Mouse (Mus musculus) hindbrain, postnatal 0 days (tissue): ENCODE measurements at regions not wholly inside any gene's neighbourhood (a gene's known extent, or its start where the extent isn't known, plus 50 kb on each side); places are given as distances from the start of the nearest gene placed in this dataset.

Experiments used
- ATAC-seq: fragments of 200-750 bp; cut with Nextera tagmentation; 2 replicates; pipeline ENCODE4 v1.8.0; 2017; ENCODE audit warnings: mild to moderate bottlenecking, moderate TSS enrichment, moderate library complexity
- DNase-seq: peaks from one replicate; pipeline ENCODE4 v3.0.0-alpha.2; 2015; ENCODE audit warnings: low spot score
- H3K27ac ChIP-seq: fragments of 300-500 bp; sonication (generic); 2 replicates; pipeline ENCODE4 v1.5.1; 2014; ENCODE audit warnings: mild to moderate bottlenecking
- H3K27me3 ChIP-seq: fragments of 300-500 bp; sonication (generic); 2 replicates; pipeline ENCODE4 v1.6.1; 2014; ENCODE audit warnings: low read length, mixed read lengths; ENCODE audit not compliant: insufficient read depth
- H3K36me3 ChIP-seq: fragments of 300-500 bp; sonication (generic); 2 replicates; pipeline ENCODE4 v1.6.1; 2014; ENCODE audit warnings: low read length, mixed read lengths; ENCODE audit not compliant: insufficient read depth
- H3K4me1 ChIP-seq: fragments of 300-500 bp; sonication (generic); 2 replicates; pipeline ENCODE4 v1.6.1; 2014; ENCODE audit warnings: antibody characterized with exemption, low read length, mixed read lengths; ENCODE audit not compliant: insufficient read depth
- H3K4me2 ChIP-seq: fragments of 300-500 bp; sonication (generic); 2 replicates; pipeline ENCODE4 v1.6.1; 2014; ENCODE audit warnings: low read depth, mild to moderate bottlenecking, low read length, moderate library complexity, mixed read lengths
- H3K4me3 ChIP-seq: fragments of 300-500 bp; sonication (generic); 2 replicates; pipeline ENCODE4 v1.5.1; 2014; ENCODE audit warnings: low read length
- H3K9ac ChIP-seq: fragments of 300-500 bp; sonication (generic); replicated peaks from 2 replicates; pipeline ENCODE4 v1.6.1; 2014; ENCODE audit warnings: mild to moderate bottlenecking, low read length, moderate library complexity, mixed read lengths
- H3K9me3 ChIP-seq: fragments of 300-500 bp; sonication (generic); 2 replicates; pipeline ENCODE4 v1.6.1; 2016; ENCODE audit warnings: low read length, mixed read lengths
- CTCF ChIP-seq: IDR thresholded peaks from 2 replicates; pipeline ENCODE4 v1.5.1; 2016; ENCODE audit warnings: antibody characterized with exemption, control low read depth, low read depth
- WGBS: fragments of 180-500 bp; shearing (Covaris S2); extraction: QIAGEN DNeasy Blood & Tissue Kit; methylation state at CpG from one replicate; pipeline ENCODE4 v1.1.7; 2014; 5-methylcytosine and 5-hydroxymethylcytosine counted together

DNA sequence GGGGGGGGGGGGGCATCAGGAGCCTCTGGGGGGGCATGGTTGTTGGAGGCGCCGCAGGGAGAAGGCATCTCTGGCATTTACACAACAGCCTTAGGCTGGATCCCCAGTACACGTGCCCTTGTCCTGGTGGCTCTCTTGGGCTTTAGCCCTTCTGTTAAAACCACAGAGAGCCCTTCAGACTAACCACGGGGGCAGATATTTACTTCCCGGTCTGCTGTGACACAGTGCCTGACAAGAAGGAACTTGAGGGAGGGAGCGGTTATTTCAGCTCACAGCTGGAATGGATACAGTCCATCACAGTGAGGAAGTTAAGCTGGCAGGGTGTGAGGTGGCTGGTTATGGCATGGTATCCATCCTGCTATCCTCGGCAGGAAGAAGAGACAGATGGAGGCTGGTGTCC lies 71.0 kb upstream of the Gm11733 start:
- peaks cover 5% of the 10 kb centered on the region; the same call in 1 of the 2 replicates for H3K27me3 ChIP-seq
- TF ChIP-seq CTCF: no peak
- no peak overlapping the region for H3K4me2 ChIP-seq
- H3K4me3 ChIP-seq: no peak overlapping the region
- H3K9me3 ChIP-seq: no peaks in the 10 kb centered on the region
- no peak for ATAC-seq
- H3K9ac ChIP-seq: no peak overlapping the region
- no peak overlapping the region for H3K27ac ChIP-seq
- H3K4me1 ChIP-seq: peaks cover 25% of the 10 kb centered on the region
- DNase-seq: no peak
- no peaks in the 10 kb centered on the region for H3K36me3 ChIP-seq
- 19% methylated on average over 7 of the region's 7 CpGs for WGBS

DNA sequence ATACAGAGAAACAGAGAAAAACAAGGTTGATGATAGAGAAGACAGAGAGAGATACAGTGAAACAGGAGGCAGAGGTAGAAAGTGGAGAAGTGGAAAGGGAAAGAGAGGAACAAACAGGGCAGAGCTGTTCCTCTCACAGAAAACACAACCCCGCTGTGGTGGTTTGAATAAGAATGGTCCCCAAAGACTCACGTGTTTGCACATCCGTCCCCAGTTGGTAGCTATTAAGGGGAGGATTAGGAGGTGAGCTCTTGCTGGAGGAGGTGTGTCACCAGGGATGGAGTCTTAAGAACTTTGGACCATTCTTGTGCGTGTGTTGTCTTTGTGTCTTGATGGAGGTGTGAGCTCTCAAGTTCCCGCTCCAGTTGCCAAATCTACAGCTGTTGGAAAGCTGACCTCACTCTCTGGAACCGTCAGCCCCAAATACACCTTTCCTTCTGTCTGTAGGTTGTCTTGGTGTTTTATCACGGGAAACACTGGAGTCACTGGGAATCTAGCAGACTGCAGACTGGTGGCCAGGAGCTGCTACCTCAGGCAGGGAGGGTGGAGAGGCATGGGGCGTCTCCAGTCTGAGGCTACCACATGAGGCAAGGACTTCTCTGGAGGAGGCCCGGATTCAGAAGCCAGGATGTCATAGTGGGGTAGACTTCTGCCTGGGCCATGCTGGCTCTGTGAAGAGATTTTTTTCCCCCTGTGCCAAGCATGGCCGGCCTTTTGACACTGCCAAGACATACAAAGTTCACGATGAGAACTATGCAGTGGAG lies 70.0 kb upstream of the Gm11733 start:
- Histone ChIP-seq H3K9ac (no peak overlapping the region), H3K27me3 (peaks cover 5% of the 10 kb centered on the region; the same call in 1 of the 2 replicates), H3K4me2 (no peak overlapping the region), H3K27ac (no peak overlapping the region), H3K4me3 (no peak overlapping the region), H3K9me3 (no peaks in the 10 kb centered on the region), H3K4me1 (peaks cover 17% of the 10 kb centered on the region), H3K36me3 (no peaks in the 10 kb centered on the region)
- ATAC-seq (no peak), DNase-seq (no peak)
- no peak for TF ChIP-seq CTCF
- WGBS: 20% methylated on average over 11 of the region's 11 CpGs

DNA sequence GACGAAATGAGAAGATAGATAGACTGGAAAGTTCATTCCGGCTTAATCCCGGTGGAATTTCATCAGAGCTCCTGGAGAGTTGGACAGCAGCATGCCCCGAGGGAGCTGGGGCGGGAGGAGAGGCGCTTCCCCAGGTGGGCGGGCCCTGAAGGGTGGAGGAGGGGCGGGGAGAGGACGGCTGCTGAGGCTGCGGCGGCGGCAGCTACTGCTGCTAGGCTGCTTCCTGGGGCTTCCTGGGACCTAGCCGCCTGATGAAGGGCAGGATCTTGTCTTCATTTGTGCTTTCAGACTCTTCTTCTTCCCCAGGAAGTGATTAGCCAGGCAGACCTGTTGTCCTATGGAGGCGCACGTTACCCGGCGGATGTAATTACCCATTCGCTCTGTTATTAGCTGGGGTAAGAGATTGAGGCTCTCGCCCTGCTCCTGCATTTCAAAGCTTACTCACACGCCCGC lies 69.3 kb upstream of the Gm11733 start:
- no peak for ATAC-seq
- Histone ChIP-seq H3K27me3 (peaks cover 5% of the 10 kb centered on the region; the same call in 1 of the 2 replicates), H3K4me1 (peaks cover 12% of the 10 kb centered on the region), H3K4me2 (peak overlapping the region; percentile 49), H3K36me3 (no peaks in the 10 kb centered on the region), H3K9me3 (no peaks in the 10 kb centered on the region), H3K9ac (0 out of 2 replicates have a peak overlapping the region, but pooled peaks have one; percentile 19), H3K27ac (no peak overlapping the region), H3K4me3 (peak overlapping the region; percentile 24)
- TF ChIP-seq CTCF: no peak
- WGBS: under 1% methylated on average over 19 of the region's 21 CpGs
- peak; percentile 47 for DNase-seq

DNA sequence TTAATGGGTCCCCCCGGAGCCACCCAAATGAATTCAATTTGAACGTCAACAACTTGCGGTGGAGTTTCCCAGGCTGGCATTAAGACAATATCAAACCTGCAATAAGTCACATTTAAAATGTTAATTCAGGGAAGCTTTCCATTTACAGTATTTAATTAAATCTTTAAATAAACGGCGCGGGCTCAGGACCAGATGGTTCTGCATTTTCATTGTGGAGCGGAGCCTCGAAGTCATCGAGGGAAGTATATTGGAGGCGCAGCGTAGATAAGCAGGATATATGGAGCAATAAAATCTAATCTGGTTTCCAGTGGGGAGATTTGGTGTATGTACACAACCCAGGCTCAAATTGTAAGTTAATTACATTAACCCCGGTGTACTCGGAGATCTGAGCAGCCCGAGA lies 68.7 kb upstream of the Gm11733 start:
- no peaks in the 10 kb centered on the region for H3K36me3 ChIP-seq
- ATAC-seq (no peak), DNase-seq (peak; percentile 46)
- no peaks in the 10 kb centered on the region for H3K9me3 ChIP-seq
- no peak for TF ChIP-seq CTCF
- peak overlapping the region; percentile 49 for H3K4me2 ChIP-seq
- H3K4me1 ChIP-seq: 0 out of 2 replicates have a peak, but pooled peaks cover 7% of the 10 kb centered on the region
- H3K27me3 ChIP-seq: peaks cover 5% of the 10 kb centered on the region; the same call in 1 of the 2 replicates
- WGBS: 4% methylated on average over 14 of the region's 14 CpGs
- H3K27ac ChIP-seq: no peak overlapping the region
- peak overlapping the region; percentile 24; the same call in 1 of the 2 replicates for H3K4me3 ChIP-seq
- no peak overlapping the region for H3K9ac ChIP-seq

DNA sequence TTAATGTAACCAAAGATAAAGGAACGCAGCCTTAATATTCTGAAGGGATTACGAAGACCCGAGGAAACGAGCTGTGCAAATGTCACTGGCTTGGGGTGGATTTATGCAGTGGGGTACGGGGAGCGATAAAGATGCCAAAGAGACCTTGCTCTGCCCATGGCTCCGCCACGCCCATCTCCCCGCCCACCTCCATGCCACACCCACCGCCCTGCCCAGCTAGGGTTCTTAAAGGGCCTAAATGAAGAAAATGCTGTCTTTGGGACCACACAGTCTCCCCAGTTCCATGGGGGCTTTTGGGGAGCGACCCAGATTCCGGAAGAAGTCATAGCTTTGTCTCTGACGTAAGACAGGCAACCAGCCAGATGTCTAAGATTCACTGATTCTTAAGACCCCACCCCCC lies 68.2 kb upstream of the Gm11733 start:
- DNase-seq: peak; percentile 46
- H3K9me3 ChIP-seq: no peaks in the 10 kb centered on the region
- no peak for TF ChIP-seq CTCF
- no peak for ATAC-seq
- no peaks in the 10 kb centered on the region for H3K36me3 ChIP-seq
- H3K4me3 ChIP-seq: no peak overlapping the region
- no peak overlapping the region for H3K27ac ChIP-seq
- peaks cover 5% of the 10 kb centered on the region; the same call in 1 of the 2 replicates for H3K27me3 ChIP-seq
- 10% methylated on average over 13 of the region's 13 CpGs for WGBS
- H3K4me1 ChIP-seq: 0 out of 2 replicates have a peak, but pooled peaks cover 7% of the 10 kb centered on the region
- H3K4me2 ChIP-seq: peak overlapping the region; percentile 49
- no peak overlapping the region for H3K9ac ChIP-seq

DNA sequence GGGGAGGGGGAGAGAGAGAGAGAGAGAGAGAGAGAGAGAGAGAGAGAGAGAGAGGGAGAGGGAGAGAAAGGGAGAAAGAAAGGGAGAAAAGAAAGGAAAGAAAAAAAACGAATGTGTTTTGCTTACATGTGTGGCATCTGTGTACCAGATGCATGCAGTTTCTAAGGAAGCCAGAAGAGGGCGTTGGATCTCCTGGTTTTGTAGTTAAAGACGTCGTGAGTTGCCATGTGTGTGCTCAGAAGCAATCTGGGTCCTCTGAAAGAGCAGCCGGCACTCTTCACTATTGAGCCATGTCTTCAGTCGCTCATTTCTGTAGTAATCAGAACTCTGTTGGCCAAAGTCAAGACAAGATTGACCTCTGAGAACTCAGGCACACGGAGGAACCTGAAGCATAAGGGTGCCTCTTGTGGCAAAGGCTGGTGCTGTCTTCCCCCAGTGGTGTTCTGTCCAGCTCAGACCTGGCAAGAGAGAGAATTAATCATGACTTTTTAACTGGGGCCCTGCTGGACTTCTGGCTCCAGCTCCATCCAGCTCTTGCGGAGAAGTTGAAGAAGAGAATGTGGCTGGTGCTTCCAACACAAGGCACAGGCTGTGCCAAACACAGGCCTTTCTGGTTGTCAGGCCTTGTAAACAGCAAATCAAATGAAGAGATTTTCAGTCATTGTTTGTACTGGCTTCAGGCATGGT lies 67.0 kb upstream of the Gm11733 start:
- Histone ChIP-seq H3K4me3 (no peak overlapping the region), H3K9me3 (no peaks in the 10 kb centered on the region), H3K4me1 (0 out of 2 replicates have a peak, but pooled peaks cover 7% of the 10 kb centered on the region), H3K4me2 (no peak overlapping the region), H3K27ac (no peak overlapping the region), H3K27me3 (peaks cover 5% of the 10 kb centered on the region; the same call in 1 of the 2 replicates), H3K9ac (no peak overlapping the region), H3K36me3 (no peaks in the 10 kb centered on the region)
- TF ChIP-seq CTCF: peak; percentile 41
- no peak for ATAC-seq
- DNase-seq: peak; percentile 41
- WGBS: 60% methylated on average over 8 of the region's 8 CpGs
